30 mouse cellular contexts compared by ENCODE assay signal in genomic region chr15:31429429-31429828, GRCm38 (mm10). TPM values are rescaled to one million over a fixed set of nuclear protein-coding genes. Genes with fewer than 3 reads are reported as not detected.
DNase-seq lines count a peak whose midpoint lies in the region; ATAC-seq and TF ChIP-seq lines count a peak whose summit lies in the region.
"Had no signal": no experiment of that assay in that cellular context is flagged by ENCODE, and none has a peak within 500 bp of the region (broad histone marks: within the 10 kb centered on the region; RNA-seq: fewer than 3 reads in every experiment).

No protein-coding gene starts in this region.

- intact Hi-C loops in left cerebral cortex, adult 2 months (cut with DNase I) = loop anchor here (2.0 to 5.0 kb wide), 2 partner anchors 37 to 112 kb away; no protein-coding TSS in a partner anchor

- H3K4me2 ChIP-seq in forebrain, postnatal 0 days (ENCODE audit: low read depth) = no peak overlapping the region
- no peak overlapping the region for H3K4me2 ChIP-seq in forebrain, embryonic 15.5 days (replicated peaks)
- H3K4me2 ChIP-seq in midbrain, embryonic 16.5 days (ENCODE audit: low read length) = no peak overlapping the region
- H3K4me2 ChIP-seq in midbrain, postnatal 0 days (ENCODE audit: low read depth, low read length, poor library complexity, severe bottlenecking) = no peak overlapping the region
- H3K4me2 ChIP-seq: embryonic facial prominence, embryonic 13.5 days; forebrain, embryonic 12.5 days; heart, embryonic 13.5 days; hindbrain, embryonic 14.5 days had no signal

- H3K36me3 ChIP-seq in forebrain, postnatal 0 days (ENCODE audit: insufficient read depth) = no peaks in the 10 kb centered on the region
- H3K36me3 ChIP-seq in forebrain, embryonic 15.5 days = no peaks in the 10 kb centered on the region
- H3K36me3 ChIP-seq in midbrain, embryonic 16.5 days (ENCODE audit: control insufficient read depth, insufficient read depth, low read length) = no peaks in the 10 kb centered on the region
- no peaks in the 10 kb centered on the region for H3K36me3 ChIP-seq in midbrain, postnatal 0 days (ENCODE audit: insufficient read depth, low read length)
- H3K36me3 ChIP-seq: embryonic facial prominence, embryonic 10.5 days; embryonic facial prominence, embryonic 13.5 days; forebrain, embryonic 12.5 days; G1E; heart, embryonic 10.5 days; heart, embryonic 13.5 days had no signal

- no peaks in the 10 kb centered on the region for H3K9me3 ChIP-seq in forebrain, postnatal 0 days (ENCODE audit: low read length)
- H3K9me3 ChIP-seq in forebrain, embryonic 15.5 days = no peaks in the 10 kb centered on the region
- H3K9me3 ChIP-seq in midbrain, embryonic 16.5 days (replicated peaks; ENCODE audit: control insufficient read depth, low read length, poor library complexity, severe bottlenecking) = no peaks in the 10 kb centered on the region
- no peaks in the 10 kb centered on the region for H3K9me3 ChIP-seq in midbrain, postnatal 0 days (ENCODE audit: low read length)
- H3K9me3 ChIP-seq: embryonic facial prominence, embryonic 10.5 days; embryonic facial prominence, embryonic 13.5 days; forebrain, embryonic 12.5 days; G1E; heart, embryonic 10.5 days; heart, embryonic 13.5 days had no signal

- no peak for DNase-seq in forebrain, postnatal 0 days
- DNase-seq in left cerebral cortex, adult 2 months (ENCODE audit: extremely low spot score in 1 of 2, low spot score in 2 of 2) = no peak
- no peak for DNase-seq in left cerebral cortex, adult 18-20 months (ENCODE audit: low spot score in 2 of 2)
- no peak for DNase-seq in midbrain, postnatal 0 days (ENCODE audit: low spot score)
- DNase-seq: adrenal gland, postnatal 10 days; adrenal gland, postnatal 36 days; cerebellum, adult 11 months; cerebellum, adult 2 months; cerebellum, adult 9-11 months; cerebellum, postnatal 25 days; gastrocnemius, postnatal 10 days; gastrocnemius, postnatal 36 days; heart, adult 2 months; heart, postnatal 14 days; heart, postnatal 4 days had no signal

- H3K27me3 ChIP-seq in forebrain, postnatal 0 days (ENCODE audit: insufficient read depth, low read length) = no peaks in the 10 kb centered on the region
- no peaks in the 10 kb centered on the region for H3K27me3 ChIP-seq in forebrain, embryonic 15.5 days
- H3K27me3 ChIP-seq in midbrain, embryonic 16.5 days (ENCODE audit: control insufficient read depth, insufficient read depth, low read depth, low read length) = no peaks in the 10 kb centered on the region
- H3K27me3 ChIP-seq in midbrain, postnatal 0 days (ENCODE audit: insufficient read depth, low read length) = no peaks in the 10 kb centered on the region
- H3K27me3 ChIP-seq: embryonic facial prominence, embryonic 13.5 days; forebrain, embryonic 12.5 days; Patski had no signal

- H3K4me1 ChIP-seq in forebrain, postnatal 0 days (ENCODE audit: insufficient read depth) = no peaks in the 10 kb centered on the region; the same call in 1 of the 2 replicates
- no peaks in the 10 kb centered on the region for H3K4me1 ChIP-seq in forebrain, embryonic 15.5 days
- H3K4me1 ChIP-seq in midbrain, embryonic 16.5 days (ENCODE audit: control insufficient read depth, insufficient read depth, low read length) = peaks cover 5% of the 10 kb centered on the region; the same call in 1 of the 2 replicates
- H3K4me1 ChIP-seq in midbrain, postnatal 0 days (ENCODE audit: insufficient read depth, low read length) = 0 out of 2 replicates have a peak, but pooled peaks cover 7% of the 10 kb centered on the region
- H3K4me1 ChIP-seq: heart, embryonic 13.5 days had no signal

- H3K27ac ChIP-seq in forebrain, postnatal 0 days (ENCODE audit: low read depth, low read length) = no peak overlapping the region
- H3K27ac ChIP-seq in forebrain, embryonic 15.5 days (replicated peaks) = no peak overlapping the region
- peak overlapping the region; percentile 81 for H3K27ac ChIP-seq in left cerebral cortex, adult 2 months
- no peak overlapping the region for H3K27ac ChIP-seq in midbrain, embryonic 16.5 days (ENCODE audit: low read length)
- no peak overlapping the region for H3K27ac ChIP-seq in midbrain, postnatal 0 days (ENCODE audit: low read depth, low read length)
- H3K27ac ChIP-seq: embryonic facial prominence, embryonic 10.5 days; embryonic facial prominence, embryonic 13.5 days; forebrain, embryonic 12.5 days; heart, adult 2 months; heart, embryonic 10.5 days; heart, embryonic 13.5 days; hindbrain, embryonic 14.5 days; hindbrain, postnatal 0 days had no signal

- no peak overlapping the region for H3K9ac ChIP-seq in forebrain, postnatal 0 days
- H3K9ac ChIP-seq in forebrain, embryonic 15.5 days (replicated peaks) = no peak overlapping the region
- H3K9ac ChIP-seq in midbrain, embryonic 16.5 days (ENCODE audit: low read depth, low read length) = no peak overlapping the region
- H3K9ac ChIP-seq in midbrain, postnatal 0 days (replicated peaks; ENCODE audit: low read length, poor library complexity, severe bottlenecking) = no peak overlapping the region
- H3K9ac ChIP-seq: embryonic facial prominence, embryonic 13.5 days; forebrain, embryonic 12.5 days; heart, embryonic 13.5 days; hindbrain, embryonic 14.5 days had no signal

- TF ChIP-seq CTCF in forebrain, postnatal 0 days (IDR thresholded peaks at IDR 0.05; ENCODE audit: low read depth) = no peak
- no peak for TF ChIP-seq CTCF in left cerebral cortex, adult 2 months (IDR thresholded peaks at IDR 0.05)
- no peak for TF ChIP-seq CTCF in midbrain, postnatal 0 days (IDR thresholded peaks at IDR 0.05)

- no peak overlapping the region for H3K4me3 ChIP-seq in forebrain, postnatal 0 days (ENCODE audit: low read depth, low read length)
- H3K4me3 ChIP-seq in forebrain, embryonic 15.5 days = no peak overlapping the region
- H3K4me3 ChIP-seq in left cerebral cortex, adult 2 months = no peak overlapping the region
- no peak overlapping the region for H3K4me3 ChIP-seq in midbrain, embryonic 16.5 days (ENCODE audit: low read depth, low read length)
- no peak overlapping the region for H3K4me3 ChIP-seq in midbrain, postnatal 0 days (ENCODE audit: low read depth, low read length)
- H3K4me3 ChIP-seq: embryonic facial prominence, embryonic 10.5 days; embryonic facial prominence, embryonic 13.5 days; erythroblast, embryonic 14.5 days; forebrain, embryonic 12.5 days; heart, adult 2 months; heart, embryonic 10.5 days; heart, embryonic 13.5 days had no signal

- peak; percentile 47; the same call in 1 of the 2 replicates for ATAC-seq in forebrain, postnatal 0 days
- ATAC-seq in forebrain, embryonic 15.5 days (replicated peaks) = no peak
- ATAC-seq in midbrain, embryonic 16.5 days = peak; percentile 71; the same call in 1 of the 2 replicates
- ATAC-seq in midbrain, postnatal 0 days (ENCODE audit: low FRiP score) = no peak
- ATAC-seq: forebrain, embryonic 16.5 days; hindbrain, postnatal 0 days; inflammation-experienced regulatory T-cells, adult 6 months; Patski had no signal

- 51% methylated on average over 7 of the region's 7 CpGs for WGBS in forebrain, postnatal 0 days
- 56% methylated on average over 7 of the region's 7 CpGs for WGBS in forebrain, embryonic 15.5 days
- WGBS in midbrain, embryonic 16.5 days = 40% methylated on average over 7 of the region's 7 CpGs
- WGBS in midbrain, postnatal 0 days = 40% methylated on average over 7 of the region's 7 CpGs

RNA-seq across cellular contexts. Expression of gene Ropn1l, which starts 24.1 kb away (rescaled TPM):
- 1.2 and 2.1 TPM in 2 replicates for total RNA-seq in forebrain, postnatal 0 days (2014; rRNA removed)
- polyA plus RNA-seq in forebrain, postnatal 0 days (2015; fragmentation: Nextera tagmentation; extraction: Ambion mirVana) = 2.1 and 3.1 TPM in 2 replicates
- polyA plus RNA-seq in forebrain, embryonic 15.5 days (2015; fragmentation: Nextera tagmentation; extraction: Ambion mirVana) = 1.6 and 1.9 TPM in 2 replicates
- total RNA-seq in left cerebral cortex, adult 2 months (2021) = 1 to 10 TPM in 1 of 2 experiments, under 1 TPM in 1; 0.75 to 1.0 TPM
- total RNA-seq in left cerebral cortex, adult 18-20 months (2021) = 1 to 10 TPM in 1 of 2 experiments, under 1 TPM in 1; 0.40 to 1.2 TPM
- 2.0 and 2.5 TPM in 2 replicates for polyA plus RNA-seq in midbrain, embryonic 16.5 days (2015; fragmentation: Nextera tagmentation; extraction: Ambion mirVana)
- 0.71 and 1.3 TPM in 2 replicates for total RNA-seq in midbrain, postnatal 0 days (2014; rRNA removed)
- 2.2 and 2.4 TPM in 2 replicates for polyA plus RNA-seq in midbrain, postnatal 0 days (2015; fragmentation: Nextera tagmentation; extraction: Ambion mirVana)
- total RNA-seq: gastrocnemius, adult 18-20 months; heart, adult 2 months had no signal

Comparison
In these comparisons a context has a peak if more than half of its experiments do, and no peak if none do; other contexts are left out.
1. ATAC-seq: peak in forebrain, postnatal 0 days (single experiment) and midbrain, embryonic 16.5 days (single experiment); none in forebrain, embryonic 15.5 days (single experiment) and midbrain, postnatal 0 days (single experiment).